Mouse (Mus musculus) forebrain, postnatal 0 days (tissue): ENCODE results near the gene Pou6f1. TPM values are rescaled to one million over a fixed set of nuclear protein-coding genes. Genes with fewer than 3 reads are reported as not detected.

Source experiments
- ATAC-seq: fragments of 200-750 bp; cut with Nextera tagmentation; 2 replicates; pipeline ENCODE4 v1.8.0; 2017; ENCODE audit warnings: mild to moderate bottlenecking, moderate library complexity
- DNase-seq: peaks from one replicate; pipeline ENCODE4 v3.0.0-alpha.2; 2015
- H3K27ac ChIP-seq: fragments of 300-500 bp; sonication (generic); 2 replicates; pipeline ENCODE4 v1.5.1; 2014; ENCODE audit warnings: low read depth, mild to moderate bottlenecking, antibody characterized with exemption, low read length, moderate library complexity, mixed read lengths
- H3K27me3 ChIP-seq: fragments of 300-500 bp; sonication (generic); 2 replicates; pipeline ENCODE4 v1.6.1; 2014; ENCODE audit warnings: mild to moderate bottlenecking, low read length, mixed read lengths; ENCODE audit not compliant: insufficient read depth
- H3K36me3 ChIP-seq: fragments of 300-500 bp; sonication (generic); 2 replicates; pipeline ENCODE4 v1.6.1; 2014; ENCODE audit warnings: mild to moderate bottlenecking, moderate library complexity; ENCODE audit not compliant: insufficient read depth
- H3K4me1 ChIP-seq: fragments of 300-500 bp; sonication (generic); 2 replicates; pipeline ENCODE4 v1.6.1; 2014; ENCODE audit warnings: antibody characterized with exemption; ENCODE audit not compliant: insufficient read depth
- H3K4me2 ChIP-seq: fragments of 300-500 bp; sonication (generic); 2 replicates; pipeline ENCODE4 v1.6.1; 2014; ENCODE audit warnings: low read depth, mild to moderate bottlenecking, moderate library complexity
- H3K4me3 ChIP-seq: fragments of 300-500 bp; sonication (generic); 2 replicates; pipeline ENCODE4 v1.5.1; 2014; ENCODE audit warnings: low read depth, low read length, mixed read lengths
- H3K9ac ChIP-seq: fragments of 300-500 bp; sonication (generic); 2 replicates; pipeline ENCODE4 v1.6.1; 2014; ENCODE audit warnings: mild to moderate bottlenecking
- H3K9me3 ChIP-seq: fragments of 300-500 bp; sonication (generic); 2 replicates; pipeline ENCODE4 v1.6.1; 2016; ENCODE audit warnings: low read length
- CTCF ChIP-seq: sonication (generic); IDR thresholded peaks from 2 replicates; pipeline ENCODE4 v1.5.1; 2016; ENCODE audit warnings: antibody characterized with exemption, control low read depth, low read depth
- WGBS: fragments of 180-500 bp; shearing (Covaris S2); extraction: QIAGEN DNeasy Blood & Tissue Kit; methylation state at CpG from one replicate; pipeline ENCODE4 v1.1.7; 2014; 5-methylcytosine and 5-hydroxymethylcytosine counted together
- polyA plus RNA-seq: library from polyadenylated mRNA; unstranded; fragments of >200 nt; fragmentation: Nextera tagmentation; extraction: Ambion mirVana; gene quantifications from 2 replicates; pipeline ENCODE4 v1.2.1, GENCODE M21; 2015
- total RNA-seq: library from RNA; depleted of rRNA; stranded (reverse); fragments of >200 nt; gene quantifications from 2 replicates; pipeline ENCODE4 v1.2.3, GENCODE M21; 2014

The Pou6f1 gene
- total and polyA plus RNA-seq, 2 experiments from 2014 or later, result 32.2 to 77.4 TPM

DNA sequence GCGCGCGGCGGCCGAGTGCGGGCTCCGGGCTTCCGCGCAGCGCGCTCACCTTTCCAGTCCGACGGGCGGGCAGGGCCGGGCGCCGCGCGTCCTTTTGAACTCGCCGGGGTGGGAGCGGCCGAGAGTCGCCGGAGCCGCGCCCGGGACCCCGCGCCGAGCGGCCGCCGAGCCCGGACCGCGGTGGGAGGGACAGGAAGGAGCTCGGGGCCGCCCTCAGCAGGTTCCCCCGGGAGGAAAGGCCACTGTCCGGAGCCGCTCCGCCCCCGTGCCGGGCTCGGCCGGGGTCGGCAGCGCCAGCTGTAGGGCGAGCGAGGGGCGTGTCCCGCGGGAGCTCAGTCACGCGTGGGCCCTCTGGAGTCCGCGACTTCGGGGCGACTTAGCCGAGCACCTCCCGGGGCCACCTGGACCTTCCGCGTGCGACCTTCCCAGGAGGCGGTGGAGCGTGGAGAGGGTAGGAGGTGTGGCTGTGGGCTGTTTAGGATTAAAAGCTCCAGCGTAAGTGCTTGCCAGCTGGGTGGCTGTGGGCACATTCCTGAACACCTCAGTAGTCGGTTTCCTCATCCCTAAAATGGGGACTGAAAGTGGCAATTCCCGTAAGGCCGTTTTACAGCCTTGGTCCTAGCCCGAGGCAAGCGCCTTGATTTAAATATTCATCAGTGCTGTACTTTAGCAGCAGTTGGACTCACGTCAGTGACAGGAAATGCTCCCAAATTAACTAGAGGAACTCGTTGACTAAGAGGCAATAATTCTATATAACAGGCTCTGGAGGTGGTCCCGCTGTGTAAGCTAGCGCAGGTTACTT lies 37.1 kb upstream of the Pou6f1 start, which contains the start of gene Smagp:
Gene Smagp, minus strand, starts transcription at position 241 of the 802 bp plus-strand sequence.
- Histone ChIP-seq H3K9me3 (no peaks in the 10 kb centered on the region), H3K4me3 (peak within 1 kb of the TSS; percentile 34), H3K27ac (no peak within 1 kb of the TSS), H3K27me3 (peaks cover 41% of the 10 kb centered on the region), H3K9ac (peak within 1 kb of the TSS; percentile 14; the same call in 1 of the 2 replicates), H3K4me1 (no peaks in the 10 kb centered on the region), H3K4me2 (peak within 1 kb of the TSS; percentile 70), H3K36me3 (no peaks in the 10 kb centered on the region)
- no peak for TF ChIP-seq CTCF
- under 1% methylated on average over 63 of the region's 77 CpGs for WGBS
- no peak for ATAC-seq
- DNase-seq, result peak; percentile 13

DNA sequence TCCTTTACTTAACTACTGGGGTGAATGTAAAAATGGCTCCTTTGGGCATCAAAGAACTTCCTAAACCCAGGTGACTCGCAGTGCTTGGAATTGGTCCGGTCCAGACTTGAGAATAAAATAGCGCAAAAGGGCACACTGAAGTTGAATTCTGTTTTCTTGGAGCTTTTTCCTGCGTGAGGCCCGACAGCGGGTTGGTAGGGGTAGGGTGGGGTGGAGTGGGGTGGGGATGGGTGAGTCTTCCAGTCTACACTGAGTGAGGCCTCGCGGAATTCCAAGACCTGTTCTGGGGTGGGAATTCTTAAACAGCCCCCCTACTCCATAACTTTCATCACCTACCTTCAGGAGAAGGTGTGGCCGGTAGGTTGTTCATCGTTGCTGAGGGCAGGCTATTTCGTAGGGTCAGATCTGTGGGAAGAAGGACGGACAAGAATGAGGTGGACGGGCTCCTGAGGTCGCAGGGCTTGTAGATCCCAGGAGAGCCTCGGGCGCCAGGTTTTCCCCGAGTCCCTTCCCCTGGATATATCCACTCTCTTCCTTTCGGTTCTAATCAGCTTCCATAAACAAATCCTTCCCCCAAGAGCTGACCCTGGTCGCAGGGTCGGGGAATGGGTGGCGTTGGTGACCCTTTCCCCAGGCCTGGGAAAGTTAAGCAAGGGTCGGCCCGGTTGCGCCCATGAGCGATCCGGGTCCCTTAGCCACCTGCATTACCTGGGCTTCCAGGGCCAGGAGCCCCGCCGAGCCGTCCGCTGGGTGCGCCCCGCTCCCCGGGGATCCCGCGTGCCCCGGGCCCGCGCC lies 36.3 kb upstream of the Pou6f1 start:
- H3K4me3 ChIP-seq, result peak overlapping the region; percentile 34
- ATAC-seq (no peak), DNase-seq (no peak)
- H3K9me3 ChIP-seq, result no peaks in the 10 kb centered on the region
- H3K27me3 ChIP-seq, result peaks cover 41% of the 10 kb centered on the region
- TF ChIP-seq CTCF, result no peak
- H3K4me1 ChIP-seq, result no peaks in the 10 kb centered on the region
- no peak overlapping the region for H3K27ac ChIP-seq
- peak overlapping the region; percentile 70 for H3K4me2 ChIP-seq
- 6% methylated on average over 38 of the region's 38 CpGs for WGBS
- peak overlapping the region; percentile 14; the same call in 1 of the 2 replicates for H3K9ac ChIP-seq
- H3K36me3 ChIP-seq, result no peaks in the 10 kb centered on the region

GRCm38 (mm10) chr15:100635239-100635638 lies 35.5 kb upstream of the Pou6f1 start:
- no peak for DNase-seq
- H3K27me3 ChIP-seq, result peaks cover 41% of the 10 kb centered on the region
- no peak overlapping the region for H3K4me3 ChIP-seq
- H3K27ac ChIP-seq, result no peak overlapping the region
- TF ChIP-seq CTCF, result no peak
- WGBS, result 10% methylated on average over 9 of the region's 9 CpGs
- no peak overlapping the region for H3K4me2 ChIP-seq
- H3K4me1 ChIP-seq, result no peaks in the 10 kb centered on the region
- no peaks in the 10 kb centered on the region for H3K9me3 ChIP-seq
- no peaks in the 10 kb centered on the region for H3K36me3 ChIP-seq
- ATAC-seq, result no peak
- no peak overlapping the region for H3K9ac ChIP-seq

- no peak for ATAC-seq
- DNase-seq, result no peak
- H3K4me1 ChIP-seq, result no peaks in the 10 kb centered on the region
- no peak for TF ChIP-seq CTCF
- no peak overlapping the region for H3K27ac ChIP-seq
- no peak overlapping the region for H3K9ac ChIP-seq
- H3K27me3 ChIP-seq, result peaks cover 41% of the 10 kb centered on the region
- no peaks in the 10 kb centered on the region for H3K9me3 ChIP-seq
- H3K4me3 ChIP-seq, result no peak overlapping the region
- no peaks in the 10 kb centered on the region for H3K36me3 ChIP-seq
- 86% methylated on average over 10 of the region's 10 CpGs for WGBS
- H3K4me2 ChIP-seq, result no peak overlapping the region
Observed at GRCm38 (mm10) chr15:100633341-100633740, 33.6 kb upstream of the Pou6f1 start.

GRCm38 (mm10) chr15:100632323-100632722 lies 32.5 kb upstream of the Pou6f1 start:
- DNase-seq (no peak), ATAC-seq (no peak)
- H3K36me3 ChIP-seq, result no peaks in the 10 kb centered on the region
- TF ChIP-seq CTCF, result no peak
- WGBS, result 90% methylated on average over 5 of the region's 5 CpGs
- no peak overlapping the region for H3K4me2 ChIP-seq
- H3K4me3 ChIP-seq, result no peak overlapping the region
- H3K9ac ChIP-seq, result no peak overlapping the region
- no peaks in the 10 kb centered on the region for H3K9me3 ChIP-seq
- H3K27ac ChIP-seq, result no peak overlapping the region
- peaks cover 32% of the 10 kb centered on the region for H3K27me3 ChIP-seq
- H3K4me1 ChIP-seq, result no peaks in the 10 kb centered on the region

GRCm38 (mm10) chr15:100631454-100632170 lies 31.8 kb upstream of the Pou6f1 start:
- H3K36me3 ChIP-seq, result no peaks in the 10 kb centered on the region
- no peak overlapping the region for H3K4me2 ChIP-seq
- peaks cover 25% of the 10 kb centered on the region for H3K27me3 ChIP-seq
- H3K9me3 ChIP-seq, result no peaks in the 10 kb centered on the region
- H3K27ac ChIP-seq, result no peak overlapping the region
- ATAC-seq, result no peak
- no peak overlapping the region for H3K9ac ChIP-seq
- H3K4me3 ChIP-seq, result no peak overlapping the region
- 89% methylated on average over 12 of the region's 12 CpGs for WGBS
- H3K4me1 ChIP-seq, result no peaks in the 10 kb centered on the region
- TF ChIP-seq CTCF, result no peak
- no peak for DNase-seq
